Mouse (Mus musculus) E14TG2a.4 (cell line): ENCODE data around the gene Tmem38a.

Source experiments
- H3K27me3 ChIP-seq: 2 replicates; pipeline ENCODE4 v1.6.1; 2014; ENCODE audit warnings: low read length, control low read depth; ENCODE audit not compliant: insufficient read depth
- H3K36me3 ChIP-seq: 2 replicates; pipeline ENCODE4 v1.6.1; 2014; ENCODE audit warnings: low read length, control low read depth; ENCODE audit not compliant: insufficient read depth
- H3K4me1 ChIP-seq: replicated peaks from 2 replicates; pipeline ENCODE4 v1.6.1; 2014; ENCODE audit warnings: low read depth, low read length, control low read depth
- H3K4me3 ChIP-seq: replicated peaks from 2 replicates; pipeline ENCODE4 v1.5.1; 2014; ENCODE audit warnings: mild to moderate bottlenecking, low read length
- H3K9me3 ChIP-seq: 2 replicates; pipeline ENCODE4 v1.6.1; 2014; ENCODE audit warnings: low read length, control low read depth
- CTCF ChIP-seq: conservative IDR thresholded peaks from 2 replicates; pipeline ENCODE4 v1.5.1; 2014; ENCODE audit warnings: low read length
- NANOG ChIP-seq: IDR thresholded peaks from 2 replicates; pipeline ENCODE4 v1.6.1; 2014; ENCODE audit warnings: borderline replicate concordance, low read length, mixed read lengths
- POU5F1 ChIP-seq: IDR thresholded peaks from 2 replicates; pipeline ENCODE4 v1.6.1; 2014; ENCODE audit warnings: low read length, borderline replicate concordance

Tmem38a gene

GRCm38 (mm10) chr8:72571611-72572473 lies at the start of gene Tmem38a:
Gene Tmem38a, plus strand, starts transcription at chr8:72572055.
- peak within 1 kb of the TSS; percentile 94 for H3K4me3 ChIP-seq
- H3K9me3 ChIP-seq: no peaks in the 10 kb centered on the region
- H3K4me1 ChIP-seq: peaks cover 39% of the 10 kb centered on the region
- H3K27me3 ChIP-seq: no peaks in the 10 kb centered on the region
- no peak for TF ChIP-seq POU5F1
- no peak for TF ChIP-seq CTCF
- no peak for TF ChIP-seq NANOG
- peaks cover 32% of the 10 kb centered on the region for H3K36me3 ChIP-seq

- no peaks in the 10 kb centered on the region for H3K27me3 ChIP-seq
- no peaks in the 10 kb centered on the region for H3K9me3 ChIP-seq
- H3K36me3 ChIP-seq: peaks cover 58% of the 10 kb centered on the region
- no peak overlapping the region for H3K4me3 ChIP-seq
- TF ChIP-seq CTCF: no peak
- H3K4me1 ChIP-seq: peaks cover 69% of the 10 kb centered on the region
Observed at GRCm38 (mm10) chr8:72532103-72532502, 39.8 kb upstream of the Tmem38a start.

GRCm38 (mm10) chr8:72534888-72535287 lies 37.0 kb upstream of the Tmem38a start:
- Histone ChIP-seq H3K4me1 (peaks cover 82% of the 10 kb centered on the region), H3K27me3 (no peaks in the 10 kb centered on the region), H3K9me3 (no peaks in the 10 kb centered on the region), H3K4me3 (no peak overlapping the region), H3K36me3 (peaks cover 56% of the 10 kb centered on the region)
- TF ChIP-seq POU5F1: no peak
- TF ChIP-seq CTCF: no peak
- no peak for TF ChIP-seq NANOG

- Histone ChIP-seq H3K4me3 (no peak overlapping the region), H3K9me3 (no peaks in the 10 kb centered on the region), H3K36me3 (peaks cover 47% of the 10 kb centered on the region), H3K27me3 (no peaks in the 10 kb centered on the region), H3K4me1 (peaks cover 76% of the 10 kb centered on the region)
- peak; percentile 71 for TF ChIP-seq CTCF
- no peak for TF ChIP-seq POU5F1
- TF ChIP-seq NANOG: no peak
Observed at GRCm38 (mm10) chr8:72539234-72539633, 32.6 kb upstream of the Tmem38a start.

GRCm38 (mm10) chr8:72547122-72547801 lies 24.6 kb upstream of the Tmem38a start:
- no peaks in the 10 kb centered on the region for H3K9me3 ChIP-seq
- peaks cover 54% of the 10 kb centered on the region for H3K36me3 ChIP-seq
- no peaks in the 10 kb centered on the region for H3K27me3 ChIP-seq
- peak overlapping the region; percentile 98 for H3K4me3 ChIP-seq
- no peak for TF ChIP-seq CTCF
- no peak for TF ChIP-seq NANOG
- TF ChIP-seq POU5F1: no peak
- peaks cover 79% of the 10 kb centered on the region for H3K4me1 ChIP-seq

- TF ChIP-seq NANOG (no peak), POU5F1 (no peak), CTCF (no peak)
- Histone ChIP-seq H3K27me3 (no peaks in the 10 kb centered on the region), H3K36me3 (peaks cover 48% of the 10 kb centered on the region), H3K4me3 (peak within 1 kb of the TSS; percentile 98), H3K9me3 (no peaks in the 10 kb centered on the region), H3K4me1 (peaks cover 79% of the 10 kb centered on the region)
Observed at GRCm38 (mm10) chr8:72547802-72548643, 23.8 kb upstream of the Tmem38a start, which contains the start of gene Med26. Gene Med26, minus strand, starts transcription at chr8:72548270.

- Histone ChIP-seq H3K36me3 (peaks cover 43% of the 10 kb centered on the region), H3K27me3 (no peaks in the 10 kb centered on the region), H3K9me3 (no peaks in the 10 kb centered on the region), H3K4me3 (peak overlapping the region; percentile 98), H3K4me1 (peaks cover 79% of the 10 kb centered on the region)
- TF ChIP-seq POU5F1: no peak
- TF ChIP-seq NANOG: no peak
Observed at GRCm38 (mm10) chr8:72548644-72549313, 23.1 kb upstream of the Tmem38a start.

GRCm38 (mm10) chr8:72549314-72549892 lies 22.5 kb upstream of the Tmem38a start:
- H3K36me3 ChIP-seq: peaks cover 41% of the 10 kb centered on the region
- H3K4me1 ChIP-seq: peaks cover 80% of the 10 kb centered on the region
- no peaks in the 10 kb centered on the region for H3K27me3 ChIP-seq
- TF ChIP-seq NANOG (no peak), POU5F1 (no peak), CTCF (no peak)
- no peaks in the 10 kb centered on the region for H3K9me3 ChIP-seq
- peak overlapping the region; percentile 98 for H3K4me3 ChIP-seq
